Mouse (Mus musculus): ENCODE measurements around the gene Gm6176.
"Not testable (repeated sequence)": the region's sequence is repeated elsewhere in the genome, so short reads cannot be mapped to it uniquely, and the experiment has no call there.

The Gm6176 gene

GRCm38 (mm10) chr7:22056205-22056604, at the start of gene Gm6176:
Gene Gm6176 (minus strand): TSS chr7:22056305.
- DNase-seq (ENCODE audit: low read depth): not testable (repeated sequence)

GRCm38 (mm10) chr7:22068757-22069156, 12.7 kb upstream of the Gm6176 start, which contains the start of gene Vmn1r139:
Gene Vmn1r139 (plus strand): TSS chr7:22069057.
- DNase-seq (ENCODE audit: low read depth): not testable (repeated sequence)

GRCm38 (mm10) chr7:22028797-22029196, 27.3 kb downstream of the Gm6176 start, which contains the start of gene Vmn1r138:
Gene Vmn1r138 (minus strand): TSS chr7:22028897.
- DNase-seq (ENCODE audit: low read depth): not testable (repeated sequence)

All from naive thymus-derived CD4-positive, alpha-beta T cell, adult 2 months (primary cell).